Mouse (Mus musculus): ENCODE data around the gene Zbtb7a.
"Not testable (repeated sequence)": the region's sequence is repeated elsewhere in the genome, so short reads cannot be mapped to it uniquely, and the experiment has no call there.

Zbtb7a gene

DNA sequence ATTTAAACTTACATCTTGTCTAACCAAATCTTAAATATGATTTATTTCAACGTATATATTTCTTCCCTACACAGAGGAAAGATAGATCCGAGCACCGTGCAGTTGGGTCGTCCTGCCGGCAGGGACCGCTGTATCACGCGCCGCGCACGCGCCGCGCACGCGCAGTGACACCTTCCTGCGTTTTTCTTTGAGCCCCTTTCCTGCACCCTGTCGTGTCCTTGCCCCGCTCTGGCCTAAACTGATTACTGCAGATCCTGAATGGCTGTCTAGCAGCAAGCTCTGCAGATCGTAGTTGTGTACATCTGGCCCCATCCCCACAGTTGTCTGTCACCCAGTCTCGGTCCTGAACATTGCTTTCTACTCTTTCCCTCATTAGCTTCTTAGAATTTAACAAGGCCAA lies 38.1 kb downstream of the Zbtb7a start:
- peak; percentile 81 for DNase-seq

DNA sequence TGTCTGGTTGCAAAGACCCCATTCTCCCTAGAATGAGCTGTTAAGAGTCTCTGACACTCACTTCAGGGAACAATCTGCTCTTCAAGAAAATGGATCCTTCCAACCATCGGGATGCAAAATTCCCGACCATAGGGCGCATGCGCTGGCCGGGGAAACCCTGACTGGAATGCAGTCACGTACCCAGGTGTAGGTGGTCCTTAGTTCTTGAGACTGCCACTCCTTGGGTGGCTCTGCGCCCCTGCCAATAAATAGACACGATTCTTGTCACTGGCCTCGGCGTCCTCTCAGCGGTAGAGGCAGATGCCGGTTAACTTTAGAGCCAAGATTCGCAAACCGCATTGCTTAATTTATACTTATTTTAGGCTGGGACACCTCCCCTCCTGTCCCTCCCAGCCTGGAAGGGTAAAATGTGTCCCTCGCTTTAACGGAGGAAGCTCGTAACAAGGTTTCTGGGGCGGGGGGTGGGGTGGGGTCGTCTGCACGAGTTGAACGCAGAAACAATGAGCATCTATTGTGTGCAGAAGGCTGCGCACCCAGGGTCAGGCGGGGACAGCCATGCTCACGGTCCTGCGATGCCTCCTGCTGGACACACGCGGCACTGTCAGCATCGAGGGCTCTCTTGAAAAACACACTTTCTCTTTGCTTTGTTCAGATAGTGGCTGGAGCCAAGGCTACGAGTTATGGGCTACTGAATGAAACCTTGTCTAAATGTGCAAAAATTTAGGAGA lies 39.8 kb downstream of the Zbtb7a start:
- DNase-seq, result peak; percentile 94

DNA sequence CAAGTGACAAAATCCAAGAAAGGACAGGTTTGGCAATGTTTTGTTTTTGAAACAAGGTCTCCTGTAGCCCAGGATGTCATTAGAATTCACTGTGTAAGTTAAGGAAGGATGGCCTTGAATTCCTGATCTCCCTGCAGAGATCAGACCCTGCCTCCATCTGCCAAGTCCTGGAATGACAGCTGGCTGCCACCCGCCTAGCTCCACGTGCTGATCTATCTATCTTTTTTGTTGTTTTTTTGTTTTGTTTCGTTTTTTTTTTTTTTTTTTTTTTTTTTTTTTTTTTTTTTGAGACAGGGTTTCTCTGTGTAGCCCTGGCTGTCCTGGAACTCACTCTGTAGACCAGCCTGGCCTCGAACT lies 40.3 kb downstream of the Zbtb7a start:
- DNase-seq, result not testable (repeated sequence)

DNA sequence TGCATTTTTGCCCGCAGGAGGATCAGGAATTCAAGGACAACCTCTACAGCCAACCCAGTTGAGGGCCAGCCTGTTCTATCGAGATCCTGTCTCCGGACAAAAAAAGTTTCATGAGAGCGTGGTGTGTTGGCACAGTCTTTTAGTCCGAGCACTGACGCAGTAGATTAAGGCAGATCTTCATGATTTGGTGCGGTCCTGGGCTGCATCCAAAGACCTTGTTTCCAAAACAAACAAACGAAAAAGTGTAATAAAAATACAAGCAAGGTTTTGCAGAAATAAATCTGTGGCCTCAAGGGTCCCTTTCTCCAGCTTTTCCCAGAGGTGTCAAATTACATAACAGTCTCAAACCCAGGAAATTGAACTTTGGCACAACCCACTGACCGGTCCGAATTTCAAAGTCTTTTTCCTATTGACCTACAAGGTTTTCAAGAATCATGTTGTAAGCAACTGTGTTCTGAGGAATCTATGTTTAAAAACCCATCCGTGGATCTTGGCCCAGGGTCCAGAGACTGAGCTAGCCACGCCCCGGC lies 41.0 kb downstream of the Zbtb7a start:
- no peak for DNase-seq

DNA sequence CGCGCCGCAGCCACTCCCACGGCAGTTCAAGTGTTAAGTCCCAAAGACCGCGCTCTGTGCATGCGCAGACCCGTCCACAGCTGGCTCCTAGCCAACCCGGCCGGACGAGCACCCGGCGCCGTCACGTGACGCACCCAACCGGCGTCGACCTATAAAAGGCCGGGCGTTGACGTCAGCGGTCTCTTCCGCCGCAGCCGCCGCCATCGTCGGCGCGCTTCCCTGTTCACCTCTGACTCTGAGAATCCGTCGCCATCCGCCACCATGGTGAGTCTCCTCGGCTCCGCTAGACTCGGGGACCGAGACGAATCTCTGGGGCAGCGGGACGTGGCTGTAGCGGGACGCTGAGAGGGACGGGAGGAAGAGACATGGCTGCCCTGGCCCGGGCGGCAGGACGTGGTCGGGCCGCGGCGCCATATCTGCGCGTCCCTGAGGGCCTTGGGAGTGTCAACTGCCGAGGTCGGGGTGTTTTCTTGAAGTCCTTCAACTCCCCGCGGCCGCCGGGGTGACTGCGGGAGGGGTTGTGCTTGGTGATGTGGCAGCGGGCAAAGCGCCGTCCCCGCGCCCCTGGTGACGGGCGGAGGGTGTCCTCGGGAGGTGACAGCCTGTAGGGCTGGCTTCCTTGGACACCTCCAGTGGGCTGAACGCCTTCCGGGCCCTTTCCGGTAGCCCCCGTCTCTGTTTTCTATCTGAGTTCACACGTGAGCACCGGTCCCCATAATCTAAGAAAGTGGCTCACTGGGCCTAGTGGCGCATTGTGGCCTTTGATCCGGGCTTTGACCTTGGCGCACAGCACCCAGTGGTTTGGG lies 41.6 kb downstream of the Zbtb7a start, which contains the start of gene Eef2:
Gene Eef2 (plus strand): TSS at position 166 of the 806 bp plus-strand sequence.
- DNase-seq, result peak; percentile 99

DNA sequence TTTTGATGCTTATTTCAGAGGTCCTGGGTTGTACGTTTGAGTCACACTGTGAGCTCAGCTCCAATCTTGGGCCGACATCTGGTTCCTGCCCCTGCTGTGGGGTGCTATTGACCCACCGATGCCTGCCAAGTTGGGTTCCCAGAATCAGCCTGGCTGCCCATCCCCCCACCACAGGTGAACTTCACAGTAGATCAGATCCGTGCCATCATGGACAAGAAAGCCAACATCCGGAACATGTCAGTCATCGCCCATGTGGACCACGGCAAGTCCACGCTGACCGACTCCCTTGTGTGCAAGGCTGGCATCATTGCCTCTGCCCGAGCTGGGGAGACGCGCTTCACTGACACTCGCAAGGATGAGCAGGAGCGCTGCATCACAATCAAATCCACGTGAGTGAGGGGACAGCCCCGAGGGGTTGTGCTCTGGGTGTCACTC lies 42.5 kb downstream of the Zbtb7a start:
- DNase-seq, result peak; percentile 47

DNA sequence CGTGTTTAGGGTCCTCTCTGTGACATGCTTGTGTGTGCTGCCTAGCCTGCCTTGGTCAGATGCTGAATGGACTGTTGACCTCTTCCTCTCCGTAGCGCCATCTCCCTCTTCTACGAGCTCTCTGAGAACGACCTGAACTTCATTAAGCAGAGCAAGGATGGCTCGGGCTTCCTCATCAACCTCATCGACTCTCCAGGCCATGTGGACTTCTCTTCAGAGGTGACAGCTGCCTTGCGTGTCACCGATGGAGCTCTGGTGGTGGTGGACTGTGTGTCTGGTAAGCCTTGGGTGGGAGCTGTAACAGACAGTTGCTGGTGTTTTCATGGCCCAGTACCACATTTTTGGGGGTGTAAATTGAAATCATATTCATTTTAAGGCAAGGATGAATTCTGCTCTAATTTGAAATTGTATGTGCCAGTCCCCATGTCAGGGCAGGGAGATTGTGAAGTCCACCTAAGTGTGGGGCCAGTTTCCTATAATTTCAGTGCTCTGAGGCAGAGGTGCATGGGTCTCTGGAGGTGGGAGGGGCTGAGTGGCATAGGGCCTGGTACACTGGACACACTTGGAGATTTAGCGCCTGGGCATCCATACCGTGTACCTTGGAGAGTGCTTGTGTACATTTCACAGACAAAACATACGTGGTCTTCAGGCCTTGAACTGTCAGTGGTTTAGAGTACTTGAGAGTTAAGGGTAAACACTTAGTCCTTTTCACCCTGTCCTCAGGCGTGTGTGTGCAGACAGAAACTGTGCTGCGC lies 43.1 kb downstream of the Zbtb7a start:
- no peak for DNase-seq

DNA sequence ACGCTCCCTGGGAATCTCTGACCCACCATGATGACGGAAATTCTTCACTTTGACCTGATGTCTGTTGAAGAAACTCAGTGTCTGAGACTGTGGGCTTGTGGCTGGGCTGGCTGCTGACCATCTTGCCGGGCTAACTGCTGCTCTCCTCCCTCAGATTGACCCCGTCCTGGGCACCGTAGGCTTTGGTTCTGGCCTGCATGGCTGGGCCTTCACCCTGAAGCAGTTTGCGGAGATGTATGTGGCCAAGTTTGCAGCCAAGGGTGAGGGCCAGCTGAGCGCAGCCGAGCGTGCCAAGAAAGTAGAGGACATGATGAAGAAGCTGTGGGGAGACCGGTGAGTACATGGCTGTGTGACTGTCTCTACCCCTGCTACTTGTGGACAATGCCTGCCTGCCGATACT lies 43.9 kb downstream of the Zbtb7a start:
- no peak for DNase-seq

DNA sequence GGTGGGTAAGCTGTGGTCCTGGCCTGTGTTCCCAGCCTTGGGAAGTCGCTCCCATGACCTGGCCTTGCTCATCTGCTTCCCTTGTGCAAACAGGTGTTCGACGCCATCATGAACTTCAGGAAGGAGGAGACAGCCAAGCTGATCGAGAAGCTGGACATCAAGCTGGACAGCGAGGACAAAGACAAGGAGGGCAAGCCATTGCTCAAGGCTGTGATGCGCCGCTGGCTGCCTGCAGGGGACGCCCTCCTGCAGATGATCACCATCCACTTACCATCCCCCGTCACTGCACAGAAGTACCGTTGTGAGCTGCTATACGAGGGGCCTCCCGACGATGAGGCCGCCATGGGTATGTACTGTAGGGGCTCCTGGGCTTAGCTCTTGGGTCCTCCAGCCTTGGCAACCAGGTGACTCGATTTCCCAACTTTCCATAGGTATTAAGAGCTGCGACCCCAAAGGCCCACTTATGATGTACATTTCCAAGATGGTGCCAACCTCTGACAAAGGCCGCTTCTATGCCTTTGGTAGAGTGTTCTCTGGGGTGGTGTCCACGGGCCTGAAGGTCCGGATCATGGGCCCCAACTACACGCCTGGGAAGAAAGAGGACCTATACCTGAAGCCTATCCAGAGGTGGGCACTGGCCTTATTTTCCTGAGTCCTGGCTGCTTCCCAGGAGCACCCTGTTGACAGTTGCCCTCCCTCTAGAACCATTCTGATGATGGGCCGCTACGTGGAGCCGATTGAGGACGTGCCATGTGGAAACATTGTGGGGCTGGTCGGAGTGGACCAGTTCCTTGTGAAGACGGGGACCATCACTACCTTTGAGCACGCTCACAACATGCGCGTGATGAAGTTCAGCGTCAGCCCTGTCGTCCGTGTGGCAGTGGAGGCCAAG lies 44.7 kb downstream of the Zbtb7a start:
- no peak for DNase-seq

DNA sequence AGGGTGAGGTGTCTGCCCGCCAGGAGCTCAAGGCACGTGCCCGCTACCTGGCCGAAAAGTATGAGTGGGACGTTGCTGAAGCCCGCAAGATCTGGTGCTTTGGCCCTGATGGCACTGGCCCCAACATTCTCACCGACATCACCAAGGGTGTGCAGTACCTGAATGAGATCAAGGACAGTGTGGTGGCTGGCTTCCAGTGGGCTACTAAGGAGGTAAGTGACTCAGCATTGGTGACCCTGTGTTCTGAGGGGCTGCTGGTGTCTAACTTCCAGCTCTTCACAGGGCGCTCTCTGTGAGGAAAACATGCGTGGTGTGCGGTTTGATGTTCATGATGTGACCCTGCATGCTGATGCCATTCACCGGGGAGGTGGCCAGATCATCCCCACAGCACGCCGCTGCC lies 45.9 kb downstream of the Zbtb7a start:
- no peak for DNase-seq

DNA sequence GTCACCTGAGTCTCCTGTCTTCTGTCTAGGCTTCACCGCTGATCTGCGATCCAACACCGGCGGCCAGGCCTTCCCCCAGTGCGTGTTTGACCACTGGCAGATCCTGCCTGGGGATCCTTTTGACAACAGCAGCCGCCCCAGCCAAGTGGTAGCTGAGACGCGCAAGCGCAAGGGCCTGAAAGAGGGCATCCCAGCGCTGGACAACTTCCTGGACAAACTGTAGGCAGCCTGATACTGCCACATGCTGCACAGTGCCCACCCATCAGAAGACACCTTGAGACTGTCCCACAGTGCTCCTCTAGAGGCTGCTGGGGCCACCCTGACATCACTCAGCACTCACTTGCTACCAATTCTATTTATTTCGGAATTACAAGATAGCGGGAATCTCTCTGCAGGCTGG lies 46.8 kb downstream of the Zbtb7a start:
- DNase-seq, result not testable (repeated sequence)

DNA sequence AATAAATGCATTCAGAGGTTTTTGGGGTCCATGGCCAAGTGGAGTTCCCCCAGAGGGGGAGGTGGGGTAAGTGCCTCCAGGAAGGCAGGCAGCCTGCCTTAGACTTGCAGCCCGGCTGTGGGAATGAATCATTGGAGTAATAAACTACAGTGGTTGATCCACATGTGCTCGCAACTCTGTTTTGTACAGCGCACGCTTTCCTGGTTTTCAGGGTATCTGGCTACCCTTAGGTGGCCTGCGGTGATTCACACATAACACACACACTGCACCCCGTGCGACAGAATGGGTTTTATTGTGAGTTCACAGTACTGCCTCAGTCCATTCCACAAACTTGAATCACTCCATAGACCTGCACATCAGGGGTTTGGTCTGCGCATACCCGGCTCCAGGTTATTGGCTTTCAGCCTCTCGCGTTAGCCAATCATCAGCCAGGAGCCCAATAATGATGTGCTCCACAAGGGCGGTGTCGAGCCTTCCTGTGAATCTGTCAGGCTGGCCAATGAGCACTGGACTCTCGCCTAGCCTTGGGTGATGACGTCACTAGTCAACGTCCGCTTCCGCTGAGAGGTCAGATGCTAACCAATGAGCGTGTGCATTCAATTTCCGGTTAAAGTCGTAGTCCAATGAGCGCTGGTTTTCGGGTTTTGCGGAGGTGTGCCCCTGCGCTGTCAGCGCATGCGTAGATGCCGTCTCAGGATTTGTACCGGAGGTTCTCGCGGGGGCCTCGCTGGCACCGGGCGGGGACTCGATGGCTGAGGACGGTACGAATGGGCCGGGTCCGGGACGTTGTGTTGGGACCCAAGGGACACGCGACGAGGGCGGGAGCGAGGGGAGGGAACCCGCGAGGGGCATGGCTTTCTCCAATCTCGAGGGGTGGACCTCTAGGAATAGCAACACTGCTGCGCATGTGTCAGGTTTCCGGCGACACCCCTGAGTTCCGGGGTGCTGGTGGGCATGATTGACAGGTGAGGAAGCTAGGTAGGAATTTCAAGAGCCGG lies 47.6 kb downstream of the Zbtb7a start, which contains the start of gene Dapk3:
Gene Dapk3 (plus strand): TSS at position 670 of the 998 bp plus-strand sequence.
- DNase-seq, result peak; percentile 98

DNA sequence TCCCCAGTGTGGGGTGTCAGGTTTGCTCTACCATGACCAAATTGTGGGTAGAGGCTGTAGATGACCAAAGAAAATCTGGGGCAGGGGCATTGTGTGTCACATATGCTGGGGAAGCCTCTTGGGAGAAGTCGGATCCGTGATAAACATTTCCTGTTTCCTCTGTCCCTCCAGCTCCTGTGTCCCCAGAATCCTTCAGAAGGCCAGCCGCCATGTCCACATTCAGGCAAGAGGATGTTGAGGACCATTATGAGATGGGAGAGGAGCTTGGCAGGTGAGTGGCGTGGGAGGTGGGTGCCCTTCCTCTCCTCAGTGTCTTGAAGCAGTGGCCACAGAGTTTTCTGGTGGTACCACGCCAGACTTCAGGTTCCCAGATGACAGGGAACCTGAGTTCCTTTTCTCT lies 48.8 kb downstream of the Zbtb7a start, which contains the start of gene 4930442H23Rik:
Gene 4930442H23Rik (minus strand): TSS at position 45 of the 400 bp plus-strand sequence.
- DNase-seq, result no peak

DNA sequence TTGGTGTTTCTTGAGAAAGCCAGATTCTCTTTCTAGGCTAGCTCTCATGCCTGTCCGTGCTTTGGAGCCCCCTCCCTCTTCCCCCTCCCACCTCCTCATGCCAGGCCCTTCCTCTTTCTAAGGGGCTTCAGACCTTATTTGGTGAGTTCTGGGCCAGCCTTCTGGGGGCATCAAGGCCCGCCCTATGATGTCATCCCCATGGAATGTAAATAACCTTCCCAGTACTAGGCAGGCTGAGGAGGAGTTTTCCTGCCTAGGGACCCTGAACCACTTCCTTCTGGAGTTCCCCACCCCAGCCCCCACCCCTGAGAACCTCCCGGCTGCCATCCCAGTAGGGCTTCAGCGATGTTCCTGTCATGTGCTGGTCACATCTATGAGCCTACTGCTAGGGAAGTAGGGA lies 49.7 kb downstream of the Zbtb7a start:
- peak; percentile 77 for DNase-seq

DNA sequence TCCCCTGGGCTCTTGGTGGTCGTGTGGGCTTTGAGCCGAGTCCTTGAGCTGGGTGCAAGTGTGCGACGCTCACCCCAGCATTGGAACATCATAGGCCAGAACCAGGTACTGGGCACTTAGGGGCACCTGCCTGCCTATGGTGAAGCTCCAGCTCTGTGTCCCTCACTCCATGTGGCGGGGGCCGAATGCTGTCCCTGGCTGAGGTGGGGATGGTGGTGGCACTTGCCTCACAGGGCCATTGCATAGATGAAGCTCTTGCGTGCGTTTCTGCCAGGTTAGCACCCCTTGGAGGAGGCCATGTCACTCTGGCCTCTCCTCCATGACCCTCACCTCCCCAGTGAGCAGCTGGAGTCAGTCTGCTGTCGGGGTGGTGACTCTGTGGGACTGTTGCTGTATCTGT lies 52.1 kb downstream of the Zbtb7a start:
- DNase-seq, result no peak

DNA sequence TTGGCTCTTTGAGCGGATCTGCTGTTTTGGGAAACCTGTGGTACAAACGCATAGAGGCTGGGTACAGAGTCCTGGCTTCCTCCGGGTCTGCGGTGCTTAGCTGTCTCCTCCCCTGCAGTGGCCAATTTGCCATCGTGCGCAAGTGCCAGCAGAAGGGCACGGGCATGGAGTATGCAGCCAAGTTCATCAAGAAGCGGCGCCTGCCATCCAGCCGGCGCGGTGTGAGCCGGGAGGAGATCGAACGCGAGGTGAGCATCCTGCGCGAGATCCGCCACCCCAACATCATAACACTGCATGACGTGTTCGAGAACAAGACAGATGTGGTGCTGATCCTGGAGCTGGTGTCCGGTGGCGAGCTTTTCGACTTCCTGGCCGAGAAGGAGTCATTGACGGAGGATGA lies 54.8 kb downstream of the Zbtb7a start:
- DNase-seq, result no peak

DNA sequence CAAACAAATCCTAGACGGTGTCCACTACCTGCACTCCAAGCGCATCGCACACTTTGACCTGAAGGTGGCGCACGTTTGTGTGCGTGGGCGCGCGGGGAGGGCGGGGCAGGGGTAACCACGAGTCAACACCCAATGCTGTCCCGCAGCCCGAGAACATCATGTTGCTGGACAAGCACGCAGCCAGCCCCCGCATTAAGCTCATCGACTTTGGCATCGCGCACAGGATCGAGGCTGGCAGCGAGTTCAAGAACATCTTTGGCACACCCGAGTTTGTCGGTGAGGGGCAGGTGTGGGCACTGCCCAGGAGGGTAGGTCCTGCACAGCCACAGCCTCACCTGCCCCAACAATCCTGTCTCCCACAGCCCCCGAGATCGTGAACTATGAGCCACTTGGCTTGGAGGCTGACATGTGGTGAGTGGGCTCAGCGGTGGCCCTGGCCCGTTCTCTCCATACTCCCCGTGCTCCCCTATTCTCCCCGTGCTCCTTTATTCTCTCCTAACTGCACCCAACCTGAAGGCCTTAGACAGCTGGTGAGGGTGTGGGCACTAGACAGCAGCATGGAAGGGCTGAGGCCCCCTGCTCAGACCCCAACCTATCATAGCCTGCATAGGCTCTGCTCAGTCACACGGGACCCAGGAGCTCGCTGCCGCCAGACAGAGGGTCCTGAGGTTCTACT lies 55.4 kb downstream of the Zbtb7a start:
- peak; percentile 54 for DNase-seq

DNA sequence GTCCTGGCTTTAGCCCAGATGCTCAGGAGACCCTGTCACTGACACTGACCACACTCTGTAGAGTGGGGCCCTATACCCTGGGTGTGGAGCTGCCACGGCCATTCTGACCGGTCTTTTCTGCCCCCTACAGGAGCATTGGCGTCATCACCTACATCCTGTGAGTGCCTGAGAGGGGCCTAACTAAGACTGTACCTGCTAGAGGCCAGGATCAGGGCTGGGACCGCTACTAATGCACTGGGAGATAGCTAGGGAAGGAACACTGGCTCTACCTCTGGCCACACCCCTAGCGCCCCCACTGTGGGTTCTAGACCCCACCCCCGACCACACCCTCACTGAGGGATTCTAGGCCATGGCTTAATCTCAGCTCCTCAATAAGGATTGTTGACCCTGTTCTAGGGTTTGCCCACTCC lies 55.9 kb downstream of the Zbtb7a start:
- no peak for DNase-seq

DNA sequence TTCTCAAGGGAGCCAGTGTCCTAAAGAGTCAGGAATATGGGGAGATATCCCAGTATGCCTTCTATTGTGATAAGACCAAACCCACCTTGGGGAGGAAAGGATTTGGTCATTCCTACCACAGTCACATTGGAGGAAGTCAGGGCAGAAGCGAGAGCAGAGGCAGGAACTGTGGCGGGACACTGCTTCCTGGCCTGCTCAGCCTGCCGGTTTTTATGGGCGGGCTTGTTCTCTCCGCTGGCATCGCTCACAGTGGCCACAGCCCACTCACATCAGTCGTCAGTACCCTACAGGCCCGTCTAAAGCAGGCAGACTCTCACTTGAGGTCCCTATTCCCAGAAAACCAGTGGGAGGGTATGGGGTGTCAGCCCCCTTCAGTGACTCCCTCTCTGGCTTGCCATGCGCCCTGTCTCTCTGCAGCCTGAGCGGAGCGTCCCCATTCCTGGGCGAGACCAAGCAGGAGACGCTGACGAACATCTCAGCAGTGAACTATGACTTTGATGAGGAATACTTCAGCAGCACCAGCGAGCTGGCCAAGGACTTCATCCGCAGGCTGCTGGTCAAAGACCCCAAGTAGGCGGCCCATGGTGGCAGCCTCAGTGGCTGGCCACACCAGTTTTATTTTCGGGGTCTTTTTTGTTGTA lies 56.4 kb downstream of the Zbtb7a start:
- DNase-seq, result no peak

All from lung, postnatal 36 days (tissue).